Mouse (Mus musculus) gonadal fat pad, adult 2 months (tissue): ENCODE results near the gene Abr. TPM values are rescaled to one million over a fixed set of nuclear protein-coding genes. Genes with fewer than 3 reads are reported as not detected.

Experiments used
- DNase-seq: peaks from one replicate; pipeline ENCODE4 v3.0.0-alpha.2; 2012; ENCODE audit warnings: low read depth
- polyA plus RNA-seq: library from polyadenylated mRNA; depleted of rRNA; stranded (reverse); fragments of >200 nt; gene quantifications from 2 replicates; pipeline ENCODE4 v1.2.3, GENCODE M21; 2012

Gene Abr
- polyA plus RNA-seq, 1 experiment = 39.9 TPM

DNA sequence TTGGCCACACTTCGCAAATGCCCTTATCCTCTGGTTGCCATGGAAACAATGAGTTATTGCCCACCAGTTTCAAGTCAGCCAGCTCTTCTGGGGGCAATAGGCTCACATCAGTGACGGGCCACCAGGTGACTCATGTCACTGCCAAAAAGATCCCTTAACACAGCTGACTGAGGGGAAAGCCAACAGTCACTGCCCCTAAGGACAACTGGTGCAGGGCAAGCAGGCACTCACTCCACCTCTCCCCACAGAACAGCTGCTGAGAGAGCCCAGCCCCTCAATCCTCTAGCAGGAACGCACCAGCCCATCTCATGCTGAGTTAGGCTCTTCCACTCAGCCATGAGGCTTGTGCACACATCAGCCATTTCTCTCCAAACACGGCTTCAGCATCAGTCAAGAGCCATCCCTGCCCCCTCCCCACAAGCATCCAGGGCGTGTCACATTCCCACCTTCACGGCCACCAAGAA, 128.3 kb downstream of the Abr start:
- DNase-seq = no peak

DNA sequence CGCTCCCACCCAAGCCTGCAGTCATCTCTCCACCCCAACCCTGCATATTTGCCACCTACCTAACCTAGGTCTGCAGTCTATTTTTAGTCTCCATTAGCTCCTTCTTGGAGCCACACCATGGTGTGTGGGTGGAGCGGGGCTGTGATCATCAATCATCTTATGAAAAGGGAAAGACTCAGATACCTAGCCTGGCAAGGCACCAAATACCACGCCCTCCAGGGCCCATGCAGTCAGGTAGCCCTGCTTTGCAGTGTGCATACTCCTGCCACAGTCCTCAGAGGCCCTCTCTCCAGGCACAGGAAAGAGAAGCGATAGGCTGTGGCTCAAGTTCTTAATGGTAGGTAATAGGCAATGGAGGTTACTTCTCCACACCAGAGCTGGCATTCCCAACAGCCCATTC, 128.9 kb downstream of the Abr start:
- no peak for DNase-seq

- no peak for DNase-seq
Measured at GRCm38 (mm10) chr11:76491817-76492216, 130.3 kb downstream of the Abr start.

DNA sequence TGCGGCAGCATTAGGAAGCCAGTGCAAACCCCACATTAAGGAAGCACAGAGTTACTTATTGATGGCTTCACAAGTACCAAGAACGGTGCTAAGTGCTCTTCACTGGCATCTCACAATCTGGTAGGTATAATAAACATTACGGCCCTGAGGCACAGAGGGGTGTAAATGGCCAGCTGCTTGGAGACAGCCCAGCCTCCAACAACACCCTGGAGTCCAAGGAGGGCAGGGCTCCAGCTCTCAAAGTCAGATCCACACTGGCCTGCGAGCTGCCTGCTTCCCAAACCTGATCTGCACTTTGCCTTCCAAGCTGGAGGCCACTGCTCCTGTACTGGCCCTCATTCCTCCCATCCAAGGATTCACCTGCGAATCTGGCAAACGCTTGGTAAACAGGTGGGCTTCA, 132.7 kb downstream of the Abr start:
- DNase-seq = no peak

DNA sequence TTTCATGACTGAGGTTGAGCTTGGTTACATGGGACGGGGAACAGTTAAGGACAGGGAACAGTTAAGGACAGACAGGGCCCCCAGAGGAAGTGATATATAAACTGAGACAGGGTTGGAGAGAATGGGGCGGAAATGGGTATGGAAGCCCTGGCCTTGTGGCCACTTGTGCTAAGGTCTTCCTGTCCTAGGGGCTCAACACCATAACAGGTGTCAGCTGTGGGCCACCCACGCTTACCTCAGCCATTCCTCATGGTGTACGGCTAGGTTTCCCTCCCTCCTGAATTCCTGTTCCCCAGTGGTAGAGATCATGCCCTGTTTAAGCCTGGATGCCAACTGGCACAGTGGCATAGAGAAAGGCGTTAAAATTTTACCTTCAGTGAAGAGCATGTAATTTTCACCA, 135.1 kb downstream of the Abr start:
- no peak for DNase-seq

GRCm38 (mm10) chr11:76484033-76484432, 138.1 kb downstream of the Abr start:
- DNase-seq = no peak

GRCm38 (mm10) chr11:76483171-76483727, 138.9 kb downstream of the Abr start:
- no peak for DNase-seq

GRCm38 (mm10) chr11:76482697-76483096, 139.4 kb downstream of the Abr start:
- DNase-seq = no peak

DNA sequence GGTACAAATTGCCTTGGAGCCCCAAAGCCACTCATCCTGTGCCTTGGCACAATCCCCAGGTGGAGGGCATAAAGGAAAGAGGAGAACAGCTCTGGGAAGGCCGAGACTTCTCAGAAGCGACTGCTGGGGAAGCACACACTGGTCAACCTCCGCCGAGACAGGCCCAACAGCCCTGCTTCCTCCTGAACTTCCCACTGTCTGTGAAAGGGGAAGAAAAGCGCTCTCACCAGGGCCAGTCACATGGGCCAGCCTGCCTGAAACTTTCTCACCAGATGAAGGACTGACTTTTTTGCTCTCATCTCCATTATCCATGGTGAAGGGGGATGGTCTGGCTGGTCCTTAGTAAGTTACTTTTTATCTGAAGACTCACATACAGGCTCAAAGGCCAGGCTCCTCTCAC, 139.9 kb downstream of the Abr start:
- no peak for DNase-seq

- no peak for DNase-seq
Measured at GRCm38 (mm10) chr11:76479729-76480128, 142.4 kb downstream of the Abr start.

DNA sequence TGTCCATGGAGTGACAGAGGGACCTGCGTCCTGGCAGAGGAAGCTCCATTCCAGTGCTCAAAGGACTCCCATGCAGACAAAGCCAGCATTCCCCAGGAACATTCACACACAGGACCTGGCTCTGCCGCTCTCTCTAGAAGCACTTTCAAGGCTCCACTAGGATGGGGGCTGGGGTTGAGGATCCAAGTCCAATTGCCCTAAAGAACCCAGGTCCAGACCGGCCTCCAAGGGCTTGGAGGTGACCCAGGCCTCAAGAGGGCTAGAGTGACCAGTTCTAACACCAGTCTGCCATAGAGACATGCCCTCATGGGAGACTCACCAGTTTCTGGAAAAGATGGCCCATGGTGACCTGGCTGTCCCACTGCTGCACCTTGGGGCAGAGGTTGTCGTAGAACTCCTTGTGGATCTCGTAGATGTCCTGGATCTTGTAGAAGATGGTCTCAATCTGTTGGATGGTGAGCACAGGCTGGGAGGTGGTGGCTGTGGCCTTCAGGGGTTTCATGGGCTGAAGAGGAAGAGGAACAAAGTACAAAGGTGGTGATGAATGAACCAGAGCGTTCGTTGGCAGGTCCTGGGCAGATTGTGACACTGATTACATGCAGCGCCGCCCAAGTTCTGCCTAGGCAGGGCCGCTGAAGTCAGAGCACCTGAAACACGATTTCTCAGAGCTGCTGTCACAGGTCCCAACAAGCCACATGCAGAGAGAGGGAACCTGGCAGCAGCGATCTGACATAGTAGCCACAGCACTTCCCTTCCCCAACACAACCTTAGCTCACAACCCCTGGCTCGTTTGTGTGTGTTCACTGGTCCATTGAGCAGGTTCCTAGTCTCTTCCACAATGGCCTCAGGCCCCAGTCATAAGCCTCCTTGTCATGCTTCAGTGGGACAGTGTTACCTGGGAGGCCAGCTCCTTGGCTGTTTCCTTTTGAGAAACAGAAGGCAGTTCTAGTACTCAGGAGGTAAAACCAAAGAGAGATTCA, 143.1 kb downstream of the Abr start:
- DNase-seq = no peak

DNA sequence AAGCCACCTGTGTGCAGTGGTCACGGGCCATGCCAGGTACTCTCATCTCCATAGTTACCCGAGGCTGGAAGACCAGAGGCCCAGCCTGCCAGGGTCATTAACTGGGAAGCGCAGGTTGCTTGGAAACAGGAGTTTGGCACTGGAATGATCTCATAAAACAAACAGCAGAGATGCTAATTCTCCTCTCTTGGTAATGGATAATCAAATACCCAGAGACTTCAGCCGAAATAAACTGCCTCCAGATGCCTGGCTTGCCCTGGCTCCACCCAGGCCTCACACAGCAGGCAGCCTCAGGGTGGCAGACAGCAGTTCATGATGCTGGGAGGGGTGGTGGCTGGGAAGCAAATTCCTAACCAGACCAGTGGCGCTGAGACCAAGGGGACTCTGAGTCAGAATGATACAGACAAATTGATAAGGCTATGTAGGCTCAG, 145.0 kb downstream of the Abr start:
- DNase-seq = no peak

DNA sequence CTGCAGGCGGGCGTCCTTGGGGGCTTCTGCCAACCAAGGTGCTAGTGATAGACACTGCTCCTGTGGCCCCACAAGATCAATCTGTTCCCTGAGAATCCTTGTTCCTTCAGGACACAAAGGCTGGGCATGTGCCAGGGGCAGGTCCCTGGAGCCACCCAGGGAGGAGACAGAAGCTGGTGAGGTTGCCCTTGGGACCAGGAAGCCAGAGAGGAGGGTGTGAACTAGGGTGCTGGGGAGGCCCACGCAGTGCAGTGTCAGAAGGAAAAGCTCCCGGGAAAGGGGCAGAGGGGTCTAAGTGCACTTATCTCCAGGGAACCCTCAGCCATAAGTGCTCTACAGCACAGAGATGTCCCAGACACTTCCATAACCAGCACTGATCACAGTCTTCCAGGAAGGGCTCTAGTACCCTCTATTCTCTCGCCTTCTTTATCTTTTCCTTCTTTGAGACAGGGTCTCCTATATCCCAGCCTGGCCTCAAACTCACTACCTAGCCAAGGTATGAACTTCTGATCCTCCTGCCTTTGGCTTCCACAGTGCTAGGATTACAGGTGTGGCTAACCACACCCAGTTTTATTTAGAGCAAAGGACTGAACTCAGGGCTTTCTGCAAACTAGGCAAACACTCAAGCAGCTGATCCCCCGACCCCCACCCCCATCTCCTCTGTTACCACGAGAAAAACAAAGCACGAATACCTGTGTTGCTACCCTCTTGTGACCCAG, 145.6 kb downstream of the Abr start:
- DNase-seq = no peak

DNA sequence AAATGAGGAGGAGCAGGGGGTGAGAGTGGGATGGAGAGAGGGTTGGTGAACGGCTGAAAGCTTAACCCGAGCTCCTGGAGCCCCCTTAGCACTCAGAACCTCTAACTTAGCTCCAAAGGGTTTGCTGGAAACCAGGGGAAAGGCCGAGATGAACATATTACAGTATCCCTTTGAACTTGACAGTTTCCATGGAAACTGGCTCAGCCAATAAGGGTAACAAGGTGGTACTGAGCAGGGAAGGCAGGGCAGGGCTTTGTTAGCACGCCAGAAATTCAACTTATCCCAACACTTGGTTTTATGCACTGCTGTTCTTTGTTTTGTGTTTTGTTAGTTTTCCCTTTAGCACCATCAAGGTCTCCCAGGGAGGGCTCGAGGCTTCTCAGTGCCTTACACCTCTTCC, 149.5 kb downstream of the Abr start:
- no peak for DNase-seq

DNA sequence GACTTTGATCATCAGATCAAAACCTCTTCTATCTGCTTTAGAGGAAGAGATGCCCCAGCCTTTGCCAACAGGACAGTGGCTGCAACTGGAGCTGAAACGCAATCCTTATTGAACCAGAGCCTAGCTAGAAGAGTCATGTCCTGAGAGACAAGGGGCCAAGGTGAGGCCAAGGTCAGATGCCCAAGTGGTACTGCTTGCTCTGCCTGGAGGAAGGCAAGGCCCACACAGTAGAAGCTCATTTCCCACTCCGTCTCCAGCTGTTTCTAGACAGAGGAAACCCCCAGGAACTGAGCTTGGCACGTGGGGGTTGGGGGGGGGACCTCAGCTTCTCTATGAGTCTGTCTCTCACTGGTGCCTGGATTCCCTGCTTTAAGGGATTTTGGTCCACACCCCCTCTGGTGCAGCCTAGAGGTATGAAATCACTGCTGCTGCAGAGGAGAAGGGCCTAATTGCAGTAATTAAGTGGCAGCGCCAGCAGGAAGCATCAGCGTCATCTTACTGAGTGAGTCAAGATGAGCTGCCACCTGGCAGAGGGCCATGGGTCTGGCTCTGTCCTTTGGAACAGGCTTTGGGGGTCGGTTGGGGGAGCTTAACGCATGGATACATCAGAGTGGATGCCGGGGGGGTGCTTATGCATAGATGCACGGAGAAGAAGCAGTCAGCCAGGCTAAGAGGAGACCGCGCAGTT, 152.7 kb downstream of the Abr start:
- no peak for DNase-seq

DNA sequence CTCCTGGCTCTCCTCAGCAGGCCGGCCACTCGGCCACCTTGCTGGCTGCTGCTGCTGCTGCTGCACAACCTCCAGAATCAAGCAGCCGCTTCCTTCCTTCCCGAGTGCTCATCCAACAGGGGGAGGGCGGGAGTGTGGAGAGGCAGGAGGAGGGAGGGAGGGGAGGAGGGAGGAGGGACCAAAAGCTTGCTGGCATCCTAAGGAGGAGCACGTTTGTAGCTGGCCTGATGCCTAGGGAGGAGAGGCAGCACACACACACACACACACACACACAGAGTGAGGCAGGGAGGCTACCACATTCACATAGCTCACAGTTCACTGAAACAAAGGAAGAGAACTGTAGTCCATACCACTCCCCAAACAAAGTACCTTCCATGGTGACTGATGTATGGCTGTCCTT, 153.8 kb downstream of the Abr start:
- no peak for DNase-seq

GRCm38 (mm10) chr11:76467487-76468005, 154.6 kb downstream of the Abr start:
- DNase-seq = no peak

DNA sequence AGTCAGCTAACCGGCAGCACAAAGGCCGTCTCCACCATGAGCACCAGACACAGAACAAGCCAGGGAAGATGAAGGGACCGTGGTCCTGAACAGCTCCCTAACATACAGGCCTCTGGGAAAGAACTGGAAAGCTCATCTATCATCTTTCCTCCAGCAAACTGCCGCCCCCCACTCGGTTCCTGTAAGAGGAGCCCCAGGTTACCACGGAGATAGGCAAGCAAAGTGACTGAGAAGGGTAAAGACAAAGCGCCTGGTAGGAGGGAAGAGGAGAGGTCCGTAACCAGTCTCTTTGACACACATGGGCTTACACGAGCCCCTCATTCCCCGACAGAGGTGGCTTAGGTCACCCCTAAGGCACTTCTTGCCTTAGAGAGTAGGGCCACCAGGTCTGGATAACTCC, 155.0 kb downstream of the Abr start:
- DNase-seq = no peak

GRCm38 (mm10) chr11:76465879-76466278, 156.2 kb downstream of the Abr start:
- no peak for DNase-seq

- no peak for DNase-seq
Measured at GRCm38 (mm10) chr11:76461696-76462095, 160.4 kb downstream of the Abr start.

GRCm38 (mm10) chr11:76461201-76461600, 160.9 kb downstream of the Abr start:
- DNase-seq = no peak

- DNase-seq = no peak
Measured at GRCm38 (mm10) chr11:76459489-76459888, 162.6 kb downstream of the Abr start.
